Mouse (Mus musculus): ENCODE results near the gene Asna1.

- TF ChIP-seq CTCF (IDR thresholded peaks at IDR 0.05; ENCODE audit: low read depth, low read length) (no peak), POLR2A (IDR thresholded peaks at IDR 0.05; ENCODE audit: extremely low read depth, insufficient read depth, low read length) (no peak)
Measured at GRCm38 (mm10) chr8:85037366-85037680, 12.2 kb upstream of the Asna1 start.

All from liver, adult 2 months (tissue).